Mouse (Mus musculus) adrenal gland, adult 2 months (tissue): ENCODE measurements at regions not wholly inside any gene's neighbourhood (a gene's known extent, or its start where the extent isn't known, plus 50 kb on each side); places are given as distances from the start of the nearest gene placed in this dataset.

Source experiments
- DNase-seq: peaks from one replicate; pipeline ENCODE4 v3.0.0; 2021

DNA sequence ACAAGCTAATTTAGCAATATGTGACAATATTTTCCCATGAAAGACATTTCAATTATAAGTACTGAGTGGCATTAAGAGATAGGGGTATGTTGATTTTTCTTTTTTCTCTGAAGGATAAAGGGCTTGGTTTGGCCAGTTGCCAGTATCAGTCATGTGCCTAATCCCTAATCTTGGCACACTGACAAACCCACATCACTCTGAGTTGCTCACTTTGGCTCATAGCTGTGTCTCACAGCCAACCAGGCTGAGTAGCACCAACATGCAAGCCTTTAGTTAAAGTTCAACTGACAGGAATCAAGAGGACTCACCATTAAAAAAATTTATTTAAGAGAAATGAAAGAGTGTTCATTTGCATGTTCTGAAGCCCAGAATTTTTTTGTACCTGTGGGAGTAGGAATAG is 1861.1 kb upstream of the Cntnap5a start:
- peak; percentile 2 for DNase-seq

DNA sequence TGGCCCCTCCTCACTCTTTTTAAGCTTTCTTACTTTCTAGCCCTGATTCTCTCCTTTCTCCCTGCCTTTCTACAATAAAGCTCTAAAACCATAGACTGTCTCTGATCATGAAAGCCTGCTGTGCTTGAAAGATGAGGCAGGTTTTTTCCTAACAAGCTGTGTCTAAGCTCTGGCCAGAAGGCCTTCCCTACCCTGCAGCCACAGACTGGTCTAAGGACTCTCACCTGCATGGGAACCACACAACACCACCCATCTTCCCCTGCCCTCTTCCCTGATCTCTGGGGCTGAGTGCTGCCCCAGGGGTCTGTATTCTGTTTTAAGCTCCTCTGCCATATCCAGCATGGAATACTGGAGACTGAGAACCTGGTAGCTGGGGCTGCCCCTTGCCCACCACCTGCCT is 1832.1 kb upstream of the Cntnap5a start:
- DNase-seq = no peak
